Mouse (Mus musculus): ENCODE measurements around the gene Gm13278. TPM values are rescaled to one million over a fixed set of nuclear protein-coding genes. Genes with fewer than 3 reads are reported as not detected.
"Not testable (repeated sequence)": the region's sequence is repeated elsewhere in the genome, so short reads cannot be mapped to it uniquely, and the experiment has no call there.

Gm13278 gene
- polyA plus RNA-seq (2015; fragmentation: Nextera tagmentation; extraction: Ambion mirVana) = not detected in 2 replicates

DNA sequence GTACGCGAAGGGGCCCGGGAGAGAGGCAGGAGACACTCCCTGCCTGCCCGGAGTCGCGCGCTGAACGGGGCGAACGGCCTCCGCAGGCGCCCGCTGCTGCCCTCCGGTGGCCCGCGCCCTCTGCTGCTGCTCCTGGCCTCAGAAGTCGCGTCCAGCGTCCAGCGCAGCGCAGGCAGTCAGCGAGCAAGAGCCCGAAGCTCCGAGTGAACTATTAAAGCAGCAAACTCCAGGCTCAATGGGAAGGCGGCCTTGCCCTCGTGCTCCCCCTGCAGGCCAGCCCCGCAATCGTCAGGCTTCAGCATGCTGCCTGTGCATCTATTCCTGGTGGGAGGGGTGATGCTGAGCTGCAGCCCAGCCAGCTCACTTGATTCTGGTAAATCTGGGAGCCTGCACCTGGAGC lies at the start of gene Gm13278:
TSS of gene Gm13278 (plus strand) at position 301 of the 400 bp plus-strand sequence.
- not testable (repeated sequence) for ATAC-seq (ENCODE audit: low FRiP score); H3K9me3 ChIP-seq (replicated peaks); H3K4me2 ChIP-seq; H3K27me3 ChIP-seq (replicated peaks); H3K4me3 ChIP-seq (replicated peaks); H3K36me3 ChIP-seq; H3K27ac ChIP-seq (replicated peaks); H3K9ac ChIP-seq (replicated peaks); H3K4me1 ChIP-seq
- no CpG with 5 or more reads among the region's 28 CpGs for WGBS

DNA sequence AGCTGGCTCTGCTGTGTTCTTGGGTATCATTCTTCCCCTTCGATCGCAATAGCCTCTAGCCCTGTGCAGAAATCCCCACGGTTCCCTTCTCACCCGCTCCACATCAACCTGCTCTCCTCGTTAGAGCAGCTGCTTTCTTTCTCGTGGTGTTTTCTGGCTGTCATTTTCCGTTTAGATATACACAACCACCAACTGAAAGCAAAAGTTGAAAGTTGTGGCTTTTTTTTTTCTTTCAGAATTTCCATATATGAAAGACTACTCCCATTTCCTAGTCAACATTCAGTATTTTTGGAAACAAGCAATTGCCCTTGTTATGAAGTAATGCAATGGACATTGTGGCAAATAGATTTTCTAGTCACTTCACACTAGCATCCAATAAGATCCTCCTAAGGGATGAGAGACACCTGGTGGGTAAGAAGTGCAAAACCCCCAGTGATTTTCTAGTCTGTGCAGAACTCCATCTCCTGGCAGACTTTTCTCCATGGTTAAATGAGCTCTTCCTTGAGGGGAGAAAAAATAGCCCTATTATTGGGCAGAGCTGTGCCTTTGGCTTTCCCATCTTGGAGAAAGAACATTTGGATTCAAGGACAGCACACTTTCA lies 48.5 kb upstream of the Gm13278 start:
- H3K9ac ChIP-seq (replicated peaks) = no peak overlapping the region
- no peaks in the 10 kb centered on the region for H3K9me3 ChIP-seq (replicated peaks)
- 79% methylated on average over 7 of the region's 7 CpGs for WGBS
- H3K27ac ChIP-seq (replicated peaks) = no peak overlapping the region
- no peak for ATAC-seq (ENCODE audit: low FRiP score)
- no peak overlapping the region for H3K4me3 ChIP-seq (replicated peaks)
- no peaks in the 10 kb centered on the region for H3K27me3 ChIP-seq (replicated peaks)
- no peaks in the 10 kb centered on the region for H3K36me3 ChIP-seq
- no peaks in the 10 kb centered on the region for H3K4me1 ChIP-seq
- no peak overlapping the region for H3K4me2 ChIP-seq

DNA sequence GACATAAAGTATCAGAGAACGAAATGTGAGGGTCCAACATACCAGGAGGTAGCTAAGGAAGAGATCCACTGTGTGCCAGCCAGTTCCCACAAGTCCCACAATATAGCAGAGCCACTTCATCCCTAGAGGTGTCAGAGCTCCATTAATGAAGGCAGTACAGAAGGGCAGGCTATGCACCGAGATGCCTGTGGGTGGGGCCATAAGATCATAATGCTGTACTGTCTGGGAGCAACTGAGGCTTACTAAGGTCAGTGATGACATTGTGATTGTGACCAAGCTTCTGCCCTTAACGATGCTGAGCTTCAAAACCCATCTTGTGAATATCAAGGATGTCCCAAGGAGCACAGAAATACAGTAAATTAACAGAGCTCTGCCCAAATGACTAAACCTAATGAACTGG lies 47.1 kb upstream of the Gm13278 start:
- Histone ChIP-seq H3K27me3 (replicated peaks) (no peaks in the 10 kb centered on the region), H3K4me3 (replicated peaks) (no peak overlapping the region), H3K36me3 (no peaks in the 10 kb centered on the region), H3K9ac (replicated peaks) (no peak overlapping the region), H3K27ac (replicated peaks) (no peak overlapping the region), H3K4me1 (no peaks in the 10 kb centered on the region), H3K9me3 (replicated peaks) (no peaks in the 10 kb centered on the region), H3K4me2 (no peak overlapping the region)
- WGBS = 70% methylated on average over 3 of the region's 3 CpGs
- ATAC-seq (ENCODE audit: low FRiP score) = no peak

DNA sequence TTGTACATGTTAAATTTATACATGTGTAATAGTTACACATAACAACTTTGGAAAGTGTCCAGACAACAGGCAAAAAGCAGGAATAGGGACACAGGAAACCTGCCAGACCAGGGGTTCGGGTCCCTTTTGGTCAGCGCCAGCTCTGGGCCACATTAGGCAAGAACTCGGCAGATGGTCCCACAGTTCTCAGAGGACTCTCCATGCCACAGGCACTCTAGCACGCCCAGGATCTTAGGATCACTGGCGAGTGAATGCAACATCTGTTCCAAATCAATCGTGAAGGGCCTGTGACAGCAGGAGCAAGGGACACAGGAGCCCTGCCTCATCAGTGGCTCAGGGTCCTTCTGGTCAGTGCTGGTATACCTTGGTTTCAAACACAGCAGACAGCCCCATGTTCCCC lies 41.4 kb upstream of the Gm13278 start:
- whole genome bisulfite sequencing = 69% methylated on average over 6 of the region's 6 CpGs
- ATAC-seq (ENCODE audit: low FRiP score) = no peak
- H3K9ac ChIP-seq (replicated peaks) = no peak overlapping the region
- no peaks in the 10 kb centered on the region for H3K9me3 ChIP-seq (replicated peaks)
- H3K27me3 ChIP-seq (replicated peaks) = no peaks in the 10 kb centered on the region
- H3K4me3 ChIP-seq (replicated peaks) = no peak overlapping the region
- H3K36me3 ChIP-seq = no peaks in the 10 kb centered on the region
- H3K27ac ChIP-seq (replicated peaks) = no peak overlapping the region
- no peak overlapping the region for H3K4me2 ChIP-seq
- H3K4me1 ChIP-seq = no peaks in the 10 kb centered on the region

DNA sequence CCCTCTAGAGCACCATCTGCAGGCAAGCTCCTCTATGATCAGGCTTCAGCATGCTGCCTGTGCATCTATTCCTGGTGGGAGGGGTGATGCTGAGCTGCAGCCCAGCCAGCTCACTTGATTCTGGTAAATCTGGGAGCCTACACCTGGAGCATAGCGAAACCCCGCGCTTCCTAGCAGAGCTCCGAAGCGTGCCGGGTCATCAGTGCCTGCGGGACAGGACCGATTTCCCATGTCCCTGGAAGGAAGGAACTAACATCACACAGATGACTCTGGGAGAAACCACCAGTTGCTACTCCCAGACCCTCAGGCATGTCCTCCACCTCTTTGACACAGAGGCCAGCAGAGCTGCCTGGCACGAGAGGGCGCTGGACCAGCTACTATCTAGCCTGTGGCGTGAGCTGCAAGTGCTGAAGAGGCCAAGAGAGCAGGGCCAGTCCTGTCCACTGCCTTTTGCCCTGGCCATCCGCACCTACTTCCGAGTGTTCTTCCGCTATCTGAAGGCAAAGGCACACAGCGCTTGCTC lies 36.5 kb upstream of the Gm13278 start, which contains the start of gene Gm13271:
TSS of gene Gm13271 (plus strand) at position 51 of the 523 bp plus-strand sequence.
- H3K9me3 ChIP-seq (replicated peaks); ATAC-seq (ENCODE audit: low FRiP score): not testable (repeated sequence)
- WGBS = 82% methylated on average over 15 of the region's 15 CpGs

DNA sequence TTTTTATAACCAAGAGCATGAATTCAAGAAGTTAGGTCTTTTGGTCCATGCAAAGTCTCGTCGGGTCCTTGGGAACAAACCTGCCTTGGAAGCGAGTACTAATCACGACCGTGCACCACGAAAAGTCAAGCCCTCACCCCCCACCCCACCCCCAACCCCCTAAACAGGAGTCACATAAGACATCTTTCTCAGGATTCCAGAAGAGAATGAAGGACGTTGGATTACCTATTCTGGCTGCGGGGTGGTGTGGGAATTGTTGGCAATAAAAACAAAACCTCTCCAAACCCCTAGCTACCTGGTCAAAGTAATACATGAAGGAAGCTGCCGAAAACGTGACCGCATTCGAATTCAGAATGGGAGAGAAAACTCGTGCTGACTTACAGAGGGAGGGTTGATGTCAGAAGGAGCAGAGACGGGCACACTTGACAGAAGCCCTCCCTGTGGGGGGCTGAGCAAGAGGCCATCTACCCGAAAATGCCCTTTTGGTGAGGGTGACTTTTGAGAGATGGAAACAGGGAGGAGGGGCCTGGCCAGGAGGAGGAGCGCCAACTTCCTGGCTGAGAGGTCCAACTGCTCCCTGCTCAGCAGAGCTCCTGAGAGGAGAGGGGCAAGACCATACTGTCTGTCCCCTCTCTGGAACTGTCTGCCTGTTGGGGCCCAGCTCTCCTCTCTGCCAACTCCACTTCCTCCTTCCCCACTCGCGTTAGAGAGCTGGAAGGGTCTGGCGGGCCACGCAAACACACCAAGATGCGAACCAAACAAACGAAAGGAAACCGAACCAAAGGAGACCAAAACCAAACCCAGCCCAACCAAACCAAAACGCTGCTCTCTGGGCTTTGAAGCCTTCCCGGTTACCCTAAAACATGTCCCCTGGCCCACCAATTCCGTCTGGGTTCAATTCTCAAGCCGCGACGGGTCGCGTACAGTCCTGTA lies 34.5 kb upstream of the Gm13278 start:
- not testable (repeated sequence) for H3K4me1 ChIP-seq; H3K36me3 ChIP-seq; H3K27me3 ChIP-seq (replicated peaks); ATAC-seq (ENCODE audit: low FRiP score); H3K9me3 ChIP-seq (replicated peaks)
- WGBS = 12% methylated on average over 29 of the region's 31 CpGs
- H3K4me3 ChIP-seq (replicated peaks) = peak overlapping the region; percentile 47
- H3K4me2 ChIP-seq = peak overlapping the region; percentile 68
- H3K27ac ChIP-seq (replicated peaks) = peak overlapping the region; percentile 74
- peak overlapping the region; percentile 33 for H3K9ac ChIP-seq (replicated peaks)

More for the DNA sequence above, 36.5 kb upstream of the Gm13278 start, which contains the start of gene Gm13271:
- H3K27me3 ChIP-seq (replicated peaks); H3K36me3 ChIP-seq; H3K4me2 ChIP-seq; H3K4me1 ChIP-seq; H3K4me3 ChIP-seq (replicated peaks); H3K9ac ChIP-seq (replicated peaks); H3K27ac ChIP-seq (replicated peaks): not testable (repeated sequence)

DNA sequence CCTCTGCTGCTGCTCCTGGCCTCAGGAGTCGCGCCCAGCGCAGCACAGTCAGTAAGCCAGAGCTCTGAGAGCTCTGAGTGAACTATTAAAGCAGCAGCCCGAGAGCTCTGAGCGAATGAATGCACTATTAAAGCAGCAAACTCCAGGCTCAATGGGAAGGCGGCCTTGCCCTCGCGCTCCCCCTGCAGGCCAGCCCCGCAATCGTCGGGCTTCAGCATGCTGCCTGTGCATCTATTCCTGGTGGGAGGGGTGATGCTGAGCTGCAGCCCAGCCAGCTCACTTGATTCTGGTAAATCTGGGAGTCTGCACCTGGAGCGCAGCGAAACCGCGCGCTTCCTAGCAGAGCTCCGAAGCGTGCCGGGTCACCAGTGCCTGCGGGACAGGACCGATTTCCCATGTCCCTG lies 33.7 kb upstream of the Gm13278 start:
- 2% methylated on average over 20 of the region's 21 CpGs for WGBS
- peak; percentile 100 for ATAC-seq (ENCODE audit: low FRiP score)
- not testable (repeated sequence) for H3K4me1 ChIP-seq; H3K9me3 ChIP-seq (replicated peaks); H3K27me3 ChIP-seq (replicated peaks); H3K36me3 ChIP-seq
- peak overlapping the region; percentile 74 for H3K27ac ChIP-seq (replicated peaks)
- H3K4me3 ChIP-seq (replicated peaks) = peak overlapping the region; percentile 47
- H3K9ac ChIP-seq (replicated peaks) = peak overlapping the region; percentile 33
- peak overlapping the region; percentile 68 for H3K4me2 ChIP-seq

DNA sequence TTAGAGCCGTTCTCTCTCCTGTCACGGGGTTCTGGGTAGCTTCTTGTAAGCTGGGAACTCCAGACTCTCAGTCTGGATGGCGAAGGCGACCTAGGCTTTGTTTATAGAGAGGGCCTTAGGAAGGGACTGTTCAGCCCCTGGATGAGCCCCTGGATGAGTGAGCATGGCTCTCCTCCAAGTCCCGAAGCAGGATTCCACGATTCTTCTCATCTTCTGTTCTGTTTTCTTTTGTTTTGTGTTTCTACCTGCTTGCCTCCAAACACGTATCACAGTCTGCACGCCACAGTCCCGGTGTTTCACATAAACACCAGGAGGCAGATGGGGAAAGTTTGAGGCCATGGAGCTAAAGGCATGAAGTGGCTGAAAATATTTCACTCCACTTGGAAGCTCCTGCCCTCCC lies 32.6 kb upstream of the Gm13278 start:
- H3K4me2 ChIP-seq; H3K36me3 ChIP-seq; H3K27me3 ChIP-seq (replicated peaks); H3K9me3 ChIP-seq (replicated peaks); H3K4me1 ChIP-seq; H3K27ac ChIP-seq (replicated peaks); ATAC-seq (ENCODE audit: low FRiP score); H3K4me3 ChIP-seq (replicated peaks); H3K9ac ChIP-seq (replicated peaks): not testable (repeated sequence)
- 89% methylated on average over 9 of the region's 9 CpGs for WGBS

DNA sequence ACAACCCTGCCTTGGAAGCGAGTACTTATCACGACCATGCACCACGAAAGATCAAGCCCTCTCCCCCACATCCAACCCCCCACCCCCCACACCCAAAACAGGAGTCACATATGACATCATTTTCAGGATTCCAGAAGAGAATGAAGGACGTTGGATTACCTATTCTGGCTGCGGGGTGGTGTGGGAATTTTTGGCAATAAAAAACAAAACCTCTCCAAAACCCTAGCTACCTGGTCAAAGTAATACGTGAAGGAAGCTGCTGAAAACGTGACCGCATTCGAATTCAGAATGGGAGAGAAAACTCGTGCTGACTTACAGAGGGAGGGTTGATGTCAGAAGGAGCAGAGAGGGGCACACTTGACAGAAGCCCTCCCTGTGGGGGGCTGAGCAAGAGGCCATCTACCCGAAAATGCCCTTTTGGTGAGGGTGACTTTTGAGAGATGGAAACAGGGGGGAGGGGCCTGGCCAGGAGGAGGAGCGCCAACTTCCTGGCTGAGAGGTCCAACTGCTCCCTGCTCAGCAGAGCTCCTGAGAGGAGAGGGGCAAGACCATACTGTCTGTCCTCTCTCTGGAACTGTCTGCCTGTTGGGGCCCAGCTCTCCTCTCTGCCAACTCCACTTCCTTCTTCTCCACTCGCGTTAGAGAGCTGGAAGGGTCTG lies 31.6 kb upstream of the Gm13278 start, which contains the start of gene Gm13283:
TSS of gene Gm13283 (plus strand) at position 510 of the 659 bp plus-strand sequence.
- 35% methylated on average over 9 of the region's 14 CpGs for WGBS
- not testable (repeated sequence) for H3K9ac ChIP-seq (replicated peaks); H3K4me1 ChIP-seq; H3K27me3 ChIP-seq (replicated peaks); H3K27ac ChIP-seq (replicated peaks); H3K36me3 ChIP-seq; H3K9me3 ChIP-seq (replicated peaks); ATAC-seq (ENCODE audit: low FRiP score)
- Histone ChIP-seq H3K4me2 (peak within 1 kb of the TSS; percentile 68), H3K4me3 (replicated peaks) (peak within 1 kb of the TSS; percentile 36)

DNA sequence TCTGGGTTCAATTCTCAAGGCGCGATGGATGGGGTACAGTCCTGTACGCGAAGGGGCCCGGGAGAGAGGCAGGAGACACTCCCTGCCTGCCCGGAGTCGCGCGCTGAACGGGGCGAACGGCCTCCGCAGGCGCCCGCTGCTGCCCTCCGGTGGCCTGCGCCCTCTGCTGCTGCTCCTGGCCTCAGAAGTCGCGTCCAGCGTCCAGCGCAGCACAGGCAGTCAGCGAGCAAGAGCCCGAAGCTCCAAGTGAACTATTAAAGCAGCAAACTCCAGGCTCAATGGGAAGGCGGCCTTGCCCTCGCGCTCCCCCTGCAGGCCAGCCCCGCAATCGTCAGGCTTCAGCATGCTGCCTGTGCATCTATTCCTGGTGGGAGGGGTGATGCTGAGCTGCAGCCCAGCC lies 30.9 kb upstream of the Gm13278 start:
- not testable (repeated sequence) for ATAC-seq (ENCODE audit: low FRiP score); H3K9ac ChIP-seq (replicated peaks); H3K36me3 ChIP-seq; H3K27ac ChIP-seq (replicated peaks); H3K9me3 ChIP-seq (replicated peaks); H3K27me3 ChIP-seq (replicated peaks); H3K4me1 ChIP-seq
- H3K4me3 ChIP-seq (replicated peaks) = peak overlapping the region; percentile 36
- H3K4me2 ChIP-seq = peak overlapping the region; percentile 68
- 0% methylated on average over 25 of the region's 28 CpGs for WGBS

DNA sequence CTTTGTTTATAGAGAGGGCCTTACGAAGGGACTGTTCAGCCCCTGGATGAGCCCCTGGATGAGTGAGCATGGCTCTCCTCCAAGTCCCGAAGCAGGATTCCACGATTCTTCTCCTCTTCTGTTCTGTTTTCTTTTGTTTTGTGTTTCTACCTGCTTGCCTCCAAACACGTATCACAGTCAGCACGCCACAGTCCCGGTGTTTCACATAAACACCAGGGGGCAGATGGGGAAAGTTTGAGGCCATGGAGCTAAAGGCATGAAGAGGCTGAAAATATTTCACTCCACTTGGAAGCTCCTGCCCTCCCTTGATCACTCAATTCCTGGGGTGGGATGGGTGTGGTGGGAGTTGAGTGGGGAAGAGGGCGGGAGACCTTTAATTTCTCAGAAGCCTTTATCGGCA lies 29.6 kb upstream of the Gm13278 start:
- H3K4me3 ChIP-seq (replicated peaks) = not testable (repeated sequence)

More for the DNA sequence above, 29.6 kb upstream of the Gm13278 start:
- not testable (repeated sequence) for H3K9ac ChIP-seq (replicated peaks); H3K9me3 ChIP-seq (replicated peaks); H3K4me2 ChIP-seq; H3K27ac ChIP-seq (replicated peaks); H3K36me3 ChIP-seq; H3K4me1 ChIP-seq; ATAC-seq (ENCODE audit: low FRiP score); H3K27me3 ChIP-seq (replicated peaks)
- WGBS = 71% methylated on average over 6 of the region's 8 CpGs
